Mouse (Mus musculus) adrenal gland, postnatal 14 days (tissue): Measurements from ENCODE around the gene Txndc2. TPM values are rescaled to one million over a fixed set of nuclear protein-coding genes. Genes with fewer than 3 reads are reported as not detected.

Experiments
- DNase-seq: peaks from one replicate; pipeline ENCODE4 v3.0.0; 2021; ENCODE audit warnings: mixed read lengths
- long read RNA-seq, 2 experiments: library from polyadenylated mRNA; stranded (forward); transcript quantifications; one replicate each; pipeline ENCODE4 v2.0.0; 2021
- total RNA-seq: library from RNA; stranded (reverse); gene quantifications from 2 replicates; pipeline ENCODE4 v1.2.3, GENCODE M21; 2021

Txndc2 gene
- total RNA-seq, result 11.9 and 12.5 TPM in 2 replicates
- long read RNA-seq, experiment 1, partial matches to known transcripts, result 2 of 8 reads
- long read RNA-seq, experiment 1, other reads (novel, unspliced or antisense), result 4 of 8 reads
- long read RNA-seq, experiment 2, partial matches to known transcripts, result 0 of 1 reads
- long read RNA-seq, experiment 2, other reads (novel, unspliced or antisense), result 1 of 1 reads

DNA sequence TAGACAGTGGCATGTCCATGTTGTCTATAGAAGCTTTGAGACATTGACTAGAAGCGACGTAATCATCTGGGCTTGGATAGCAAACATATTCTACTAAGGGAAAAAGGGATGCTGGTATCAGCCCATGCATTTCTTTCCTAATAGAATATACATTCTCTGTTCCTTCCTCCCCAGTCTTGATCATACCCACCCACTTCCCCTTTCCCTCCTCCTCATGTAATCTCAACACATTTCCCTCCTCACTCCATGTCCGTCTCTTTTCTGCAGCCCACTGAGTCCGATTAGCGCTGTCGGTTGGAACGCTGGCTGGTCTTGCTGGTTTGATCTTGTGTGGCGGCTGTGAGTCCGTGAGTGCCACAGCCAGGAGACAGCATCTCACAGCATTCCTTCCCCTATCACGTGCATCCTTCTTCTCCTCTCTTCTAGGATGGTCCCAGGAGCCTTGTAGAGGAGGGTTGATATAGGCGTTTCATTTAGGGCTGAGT, at the start of gene Txndc2:
Gene Txndc2 (minus strand): TSS at position 435 of the 485 bp plus-strand sequence.
- no peak for DNase-seq

DNA sequence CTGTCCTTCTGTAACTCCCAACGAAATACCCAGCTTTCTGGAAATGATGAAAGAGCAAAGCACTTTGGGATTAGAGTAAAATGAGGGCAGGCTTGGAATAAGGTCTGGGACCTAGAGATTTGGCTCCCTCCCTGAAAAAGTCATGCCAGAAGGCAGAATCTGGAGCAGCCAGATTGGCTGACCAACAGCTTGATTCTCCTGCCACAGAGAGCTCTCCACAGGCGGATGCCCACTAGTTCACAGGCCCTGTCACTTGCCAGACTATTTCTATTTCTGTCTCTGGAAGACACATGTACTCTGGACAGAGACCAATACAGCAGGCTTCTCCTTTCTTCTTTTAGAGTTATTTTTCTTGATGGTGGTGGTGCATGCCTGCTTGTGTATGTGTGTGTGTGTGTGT, 41.8 kb upstream of the Txndc2 start:
- peak; percentile 61 for DNase-seq

DNA sequence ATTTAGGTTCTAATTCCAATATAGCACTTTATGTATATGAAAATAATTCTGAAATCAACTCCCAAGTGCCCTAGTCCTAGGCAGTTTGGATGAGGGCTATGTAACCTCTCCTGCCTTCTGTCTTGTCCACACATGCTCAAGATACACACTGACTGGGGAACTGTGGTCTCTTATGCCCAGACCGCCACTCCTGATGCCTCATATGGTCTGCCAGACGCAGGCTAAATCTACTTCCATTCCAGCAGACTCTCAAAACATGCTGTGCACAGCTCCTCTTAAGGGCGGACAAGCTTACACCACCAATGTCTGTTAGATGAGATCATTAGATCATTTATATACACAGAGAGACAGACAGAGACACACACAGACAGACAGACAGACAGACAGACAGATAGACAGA, 41.3 kb upstream of the Txndc2 start:
- no peak for DNase-seq

DNA sequence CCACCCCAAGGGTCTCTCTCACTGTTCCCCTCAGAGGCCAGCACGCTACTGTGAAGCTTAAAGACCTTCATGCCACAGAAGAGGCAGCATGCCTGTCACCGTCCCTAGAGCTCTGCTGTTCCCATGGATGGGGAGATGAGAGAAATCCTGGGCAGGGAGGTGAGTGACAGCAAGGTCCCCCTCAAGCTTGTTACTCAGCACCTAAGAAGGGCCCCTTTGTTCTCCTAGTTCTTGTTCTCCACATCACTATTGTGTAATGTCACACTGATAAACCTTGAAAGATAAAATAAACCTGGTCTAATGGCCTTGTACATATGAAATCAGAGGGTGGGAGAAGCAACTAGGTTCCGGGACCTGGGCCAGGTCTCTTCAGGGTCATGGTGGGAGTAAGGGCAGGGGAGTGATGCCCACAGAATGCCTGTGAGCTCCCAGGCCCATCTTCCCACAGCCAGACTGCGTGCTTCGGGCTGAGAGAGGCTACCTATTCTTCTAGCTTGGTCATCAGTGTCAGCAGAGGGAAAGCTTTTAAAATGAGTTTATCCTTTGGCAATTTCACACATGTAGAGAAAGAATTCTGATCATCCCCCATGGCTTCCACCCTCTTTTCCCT, 40.2 kb upstream of the Txndc2 start:
- peak; percentile 41 for DNase-seq

DNA sequence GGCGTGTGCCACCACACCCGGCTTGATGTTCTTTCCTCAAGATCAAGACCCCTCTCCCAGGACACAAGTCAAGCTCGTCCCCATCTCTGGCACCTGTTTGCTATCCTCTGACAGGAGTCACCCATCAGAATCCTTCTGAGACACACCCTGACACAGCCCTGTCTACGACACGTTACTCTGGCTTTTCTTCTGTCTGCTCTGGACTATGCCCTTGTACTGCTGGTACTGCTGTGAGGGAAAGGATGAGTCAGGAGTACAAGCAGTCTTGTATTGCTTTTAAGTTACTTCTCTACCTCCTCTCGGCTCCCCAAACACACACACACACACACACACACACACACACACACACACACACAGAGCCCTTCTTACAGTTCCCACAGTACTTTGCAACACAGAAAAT, 39.5 kb upstream of the Txndc2 start:
- DNase-seq, result no peak

DNA sequence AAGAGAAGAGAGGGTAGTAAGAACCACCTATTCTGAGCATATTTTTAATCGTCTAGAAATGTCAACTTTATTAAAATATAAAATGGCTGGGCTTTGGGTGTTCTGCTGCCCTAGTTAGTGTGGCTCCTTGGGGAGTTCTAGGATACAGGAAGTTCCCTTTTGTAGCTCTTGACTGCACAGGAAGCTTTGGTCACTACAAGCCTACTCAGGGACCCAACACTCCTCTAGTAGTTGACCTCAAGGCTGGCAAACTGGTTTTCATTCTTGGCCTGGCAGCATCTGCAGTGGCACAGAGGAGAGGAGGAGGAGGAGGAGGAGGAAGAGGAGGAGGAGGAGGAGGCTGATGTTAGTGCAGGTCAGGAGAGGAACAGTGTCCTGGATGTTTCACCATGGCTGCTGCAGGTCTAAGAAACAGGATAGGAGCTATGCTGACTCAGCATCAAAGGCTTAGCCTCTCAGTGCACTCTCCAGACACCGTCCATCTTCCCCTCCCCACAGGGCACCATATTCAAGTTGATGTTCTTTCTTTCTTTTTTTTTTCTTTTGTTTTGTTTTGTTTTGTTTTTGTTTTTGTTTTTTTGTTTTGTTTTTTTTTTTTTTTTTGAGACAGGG, 38.9 kb upstream of the Txndc2 start:
- no peak for DNase-seq

DNA sequence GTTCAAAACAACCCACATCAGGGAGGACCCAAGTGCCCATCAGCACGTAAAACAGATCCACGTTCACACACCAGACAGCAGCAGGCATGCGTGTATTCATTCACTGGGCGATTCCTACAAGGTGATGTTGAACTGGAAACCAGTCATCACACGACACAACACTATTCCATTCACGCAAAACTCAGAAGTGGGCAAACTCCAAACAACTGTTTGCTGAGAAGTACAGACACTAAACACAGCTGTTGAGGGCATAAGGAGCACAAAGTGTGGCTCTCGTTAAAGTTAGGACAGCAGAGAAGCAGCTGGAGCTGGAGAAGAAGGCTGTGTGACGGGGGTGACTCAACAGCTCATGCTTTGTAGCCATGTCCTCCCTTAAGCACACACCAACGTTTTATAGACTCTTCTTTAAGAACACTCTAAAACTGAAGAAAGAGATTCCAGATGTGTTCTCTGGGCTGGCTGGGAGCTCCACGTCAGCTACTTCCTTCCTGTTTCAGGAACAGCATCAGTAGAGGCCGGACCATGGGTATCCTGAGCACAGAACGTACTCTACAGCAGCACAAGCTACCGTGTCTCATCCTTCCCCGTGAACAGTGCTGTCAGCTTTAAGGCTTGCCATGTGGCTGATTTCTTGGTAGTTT, 38.0 kb upstream of the Txndc2 start:
- peak; percentile 25 for DNase-seq

DNA sequence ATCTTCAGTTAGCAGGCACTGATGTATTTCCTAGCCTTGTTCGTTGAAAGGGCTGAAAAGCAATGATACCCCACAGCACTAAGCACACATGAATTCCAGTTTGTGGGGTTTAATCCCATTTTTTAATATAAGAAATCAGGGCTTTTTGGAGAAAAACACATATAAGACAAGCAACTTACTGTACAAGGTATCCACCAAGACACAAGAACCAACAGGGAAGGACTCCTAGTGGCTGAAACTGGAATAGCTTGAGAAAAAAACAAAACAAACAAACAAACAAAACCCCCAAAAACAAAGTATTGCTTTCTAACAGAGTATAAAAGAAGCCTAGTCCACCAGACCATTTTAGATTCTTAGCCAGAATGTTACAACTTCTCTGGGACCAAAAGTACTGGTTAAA, 35.8 kb upstream of the Txndc2 start:
- no peak for DNase-seq

DNA sequence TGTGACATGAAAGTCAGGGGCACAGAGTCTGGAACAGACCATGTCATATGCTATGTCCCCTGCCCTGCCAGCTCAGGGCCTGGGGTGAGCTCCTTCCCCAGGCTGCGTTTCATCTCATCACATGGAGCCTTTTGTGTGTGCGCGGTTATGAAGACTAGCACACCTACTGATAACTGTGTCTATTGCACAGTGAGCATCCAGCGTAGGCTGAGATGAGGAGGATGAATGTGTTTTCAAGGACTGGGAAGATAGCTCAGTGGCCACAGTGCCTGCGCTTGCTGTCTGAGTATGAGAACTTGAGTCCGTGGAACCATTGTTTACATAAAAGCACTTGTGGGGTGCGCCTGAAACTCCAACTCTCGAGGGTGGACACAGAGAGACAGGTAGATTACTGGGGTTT, 34.6 kb upstream of the Txndc2 start:
- no peak for DNase-seq

DNA sequence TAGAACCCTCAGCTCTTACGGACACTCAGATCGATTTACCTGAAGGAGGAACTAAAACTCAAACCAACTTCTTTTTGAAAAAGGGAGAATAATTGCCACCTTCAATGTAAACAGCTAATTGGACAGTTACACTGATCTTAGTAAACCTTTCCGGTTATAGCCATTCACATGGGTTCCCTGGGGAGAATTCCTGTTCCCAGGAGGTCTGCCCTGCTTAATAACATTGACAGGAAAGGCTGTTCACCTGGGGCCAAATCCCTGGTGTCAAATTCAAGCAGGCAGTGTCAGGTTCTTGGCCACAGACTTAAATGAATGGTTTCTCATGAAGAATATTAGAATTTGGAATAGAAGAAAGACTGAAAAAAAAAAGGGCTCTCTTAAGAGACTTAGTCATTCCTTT, 34.0 kb upstream of the Txndc2 start:
- DNase-seq, result no peak

DNA sequence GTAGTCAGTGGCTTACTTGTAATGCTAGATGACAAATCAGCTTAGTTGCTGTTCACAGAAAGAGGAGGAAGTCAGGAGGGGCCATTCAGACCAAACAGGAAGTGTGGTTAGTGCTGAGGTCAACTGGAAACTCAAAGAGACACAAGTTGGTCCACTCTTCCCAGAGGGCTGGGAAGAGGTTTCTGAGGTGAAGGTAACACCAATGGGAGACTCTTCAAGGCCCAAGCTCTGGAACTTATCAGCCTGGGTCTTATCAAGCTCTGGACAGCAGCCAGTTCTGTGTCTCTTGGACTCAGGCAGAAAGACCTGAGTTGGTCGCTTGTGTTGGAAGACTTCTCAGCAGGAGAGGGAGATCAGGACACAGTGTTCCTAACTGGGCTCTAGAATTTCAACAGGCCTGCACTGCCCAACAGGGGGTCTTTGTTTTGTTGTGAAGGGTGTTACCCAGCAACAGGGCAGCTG, 32.8 kb upstream of the Txndc2 start:
- DNase-seq, result no peak

DNA sequence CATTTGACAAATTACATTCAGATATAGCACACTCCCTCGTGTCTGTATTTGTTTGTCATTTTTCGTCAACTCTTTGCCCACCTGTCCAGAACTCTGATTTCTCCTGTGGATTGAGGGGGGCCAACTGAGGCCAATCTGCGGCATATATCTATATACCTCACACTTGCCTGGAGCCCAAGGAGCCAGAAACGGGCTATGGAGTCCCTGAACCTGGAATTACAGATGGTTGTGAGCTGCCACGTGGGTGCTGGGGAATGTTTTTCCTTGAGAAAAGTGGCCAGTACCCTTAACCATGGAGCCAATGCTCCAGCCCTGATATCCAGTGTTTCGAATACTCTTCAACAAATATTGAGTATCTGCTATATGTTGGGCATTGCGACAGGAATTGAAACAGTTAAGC, 31.0 kb upstream of the Txndc2 start:
- DNase-seq, result no peak

DNA sequence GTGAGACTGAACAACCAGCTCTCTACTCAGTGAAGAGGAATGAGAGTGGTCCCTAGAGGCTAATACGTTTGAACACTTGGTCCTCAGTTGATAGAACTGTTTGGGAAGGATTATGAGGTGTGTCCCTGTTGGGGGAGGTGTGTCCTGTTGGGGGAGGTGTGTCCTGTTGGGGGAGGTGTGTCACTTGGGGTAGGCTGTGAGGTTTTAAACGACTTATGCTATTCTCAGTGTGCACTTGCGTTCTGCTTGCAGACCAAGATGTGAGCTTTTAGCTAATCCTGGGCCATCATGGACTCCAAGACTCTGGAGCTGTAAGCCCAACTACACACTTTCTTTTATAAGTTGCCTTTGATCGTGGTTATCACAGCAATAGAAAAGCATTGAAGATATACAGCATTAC, 27.1 kb upstream of the Txndc2 start:
- no peak for DNase-seq

DNA sequence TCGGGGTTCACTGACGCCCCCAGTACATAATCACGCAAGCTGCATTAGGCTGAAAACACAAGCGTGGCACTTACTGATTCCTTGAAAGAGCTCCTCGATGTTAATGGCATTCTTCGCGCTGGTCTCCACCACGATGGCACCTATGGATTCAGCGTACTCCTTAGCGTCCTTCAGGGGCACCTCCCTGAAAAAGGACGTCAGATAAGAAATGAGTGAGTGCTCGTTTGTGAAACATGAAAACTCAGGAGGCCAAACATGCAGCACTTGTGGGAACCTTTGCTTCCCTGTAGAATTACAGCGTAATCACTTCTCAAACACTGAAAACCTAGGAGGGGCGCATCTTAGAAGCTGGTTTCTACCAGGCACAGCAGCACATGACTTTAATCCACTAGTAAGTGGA, 25.8 kb upstream of the Txndc2 start:
- no peak for DNase-seq

DNA sequence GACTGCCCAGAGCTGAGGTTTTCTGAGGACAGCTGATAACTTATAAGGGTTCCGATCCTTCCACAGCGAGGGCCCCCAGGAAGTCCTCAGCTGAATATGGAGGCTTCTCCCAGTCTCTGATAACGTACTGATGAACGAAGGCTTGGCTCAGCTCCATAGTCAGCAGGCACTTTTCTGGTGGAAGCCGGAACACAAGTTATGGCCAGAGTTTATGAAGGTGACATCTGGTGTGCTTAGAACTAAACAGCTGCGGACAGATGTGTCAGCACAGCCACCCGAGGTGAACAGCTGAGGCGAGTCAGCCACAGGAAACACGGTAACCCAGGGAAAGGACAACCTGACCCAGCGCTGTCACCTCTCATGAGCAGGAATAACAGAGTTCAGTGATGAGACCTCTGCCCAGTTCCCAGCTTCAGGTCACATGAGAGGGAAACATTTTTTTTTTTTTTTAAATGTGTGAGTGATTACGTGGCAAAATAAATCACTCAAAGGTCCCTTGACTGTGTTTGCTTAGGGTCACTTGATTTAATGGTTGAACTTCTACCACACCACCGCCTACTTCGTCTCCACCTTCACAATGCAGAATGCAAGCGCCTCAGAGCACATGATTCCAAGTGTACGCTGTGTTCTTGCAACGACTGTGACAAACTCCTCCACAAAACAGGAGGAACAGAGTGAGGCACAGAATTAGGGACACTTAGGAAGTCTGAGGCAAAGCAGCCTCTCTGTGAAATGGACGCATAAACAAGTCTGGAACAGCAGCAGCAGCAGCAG, 24.6 kb upstream of the Txndc2 start:
- DNase-seq, result peak; percentile 26

DNA sequence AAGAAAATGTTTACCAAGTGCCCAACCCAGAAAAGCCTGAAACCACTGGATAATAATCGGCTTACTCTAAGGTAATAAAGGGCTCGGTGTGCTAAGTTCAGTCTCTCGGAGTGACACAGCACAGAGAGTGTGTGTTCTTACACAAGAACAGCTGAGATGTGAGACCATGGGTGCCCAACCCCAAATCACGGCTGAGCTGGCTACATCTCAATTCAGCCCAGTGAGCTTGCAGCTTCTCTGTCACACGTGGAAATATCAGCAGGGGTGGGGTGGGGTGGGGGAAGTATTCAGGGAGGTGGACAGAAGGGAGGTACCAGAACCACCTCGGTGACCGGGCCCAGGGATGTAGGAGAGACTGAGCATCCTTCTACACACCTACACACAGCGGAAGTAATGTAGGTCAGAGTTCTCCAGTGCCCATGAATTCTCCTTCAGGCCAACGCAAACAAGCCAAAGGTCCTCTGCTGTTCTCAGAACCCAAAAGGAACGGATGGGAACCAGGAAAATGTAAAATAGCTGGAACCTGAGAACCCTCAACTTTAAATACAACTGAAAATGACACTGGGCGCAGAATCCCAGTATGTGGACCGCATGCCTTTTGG, 23.9 kb upstream of the Txndc2 start:
- no peak for DNase-seq

DNA sequence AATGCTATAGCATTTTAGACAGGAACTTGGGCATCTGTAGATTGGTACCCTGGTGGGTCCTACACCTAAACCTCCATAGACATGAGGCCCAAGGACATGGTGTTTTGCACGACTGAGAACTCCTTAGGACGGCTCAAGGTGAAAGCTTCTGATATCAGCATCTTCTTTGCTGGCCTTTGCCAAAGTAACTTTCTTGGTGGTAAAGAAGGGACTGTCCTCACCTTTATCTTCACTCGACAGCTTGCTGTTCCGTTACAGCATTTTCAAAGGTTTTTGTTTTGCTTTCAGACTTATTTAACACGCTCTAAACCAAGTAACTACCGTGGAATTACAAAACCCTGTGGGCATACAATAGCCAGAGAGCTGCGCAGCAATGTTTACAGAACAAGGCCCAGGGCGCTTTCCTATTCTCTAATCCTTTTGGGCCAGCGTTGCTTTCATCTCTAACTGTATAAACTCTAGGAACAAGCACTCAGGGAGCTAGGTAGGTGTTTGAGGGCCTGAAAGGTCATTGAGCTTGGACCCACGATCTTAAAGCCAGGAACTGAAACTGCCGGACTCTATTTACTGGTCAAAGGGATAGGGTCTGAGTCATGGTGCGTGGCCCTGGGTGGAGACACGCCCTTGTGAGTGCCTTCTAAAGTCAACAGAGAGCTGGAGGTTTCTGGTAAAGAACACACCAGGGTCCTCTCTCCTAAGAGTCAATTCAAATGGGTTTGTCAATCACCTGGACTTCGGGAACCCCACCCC, 21.5 kb upstream of the Txndc2 start:
- peak; percentile 27 for DNase-seq

DNA sequence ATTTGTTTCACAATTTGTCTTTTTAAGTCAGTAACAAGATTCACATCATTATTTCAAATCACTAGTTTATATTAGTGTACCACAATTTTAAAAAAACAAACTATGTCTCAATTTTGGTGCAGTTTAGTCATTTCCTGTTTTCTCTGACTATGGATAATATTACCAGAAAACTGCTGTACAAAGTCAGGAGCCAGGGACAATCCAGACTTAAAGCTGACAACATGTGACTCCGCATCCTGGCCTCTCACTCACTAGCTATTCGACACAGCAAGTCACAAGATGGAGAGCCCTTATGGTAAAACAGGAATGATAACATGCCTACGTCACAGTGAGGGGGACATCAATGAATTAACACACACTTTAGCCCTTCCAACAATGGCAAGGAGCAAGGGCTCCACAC, 20.7 kb upstream of the Txndc2 start:
- DNase-seq, result no peak

DNA sequence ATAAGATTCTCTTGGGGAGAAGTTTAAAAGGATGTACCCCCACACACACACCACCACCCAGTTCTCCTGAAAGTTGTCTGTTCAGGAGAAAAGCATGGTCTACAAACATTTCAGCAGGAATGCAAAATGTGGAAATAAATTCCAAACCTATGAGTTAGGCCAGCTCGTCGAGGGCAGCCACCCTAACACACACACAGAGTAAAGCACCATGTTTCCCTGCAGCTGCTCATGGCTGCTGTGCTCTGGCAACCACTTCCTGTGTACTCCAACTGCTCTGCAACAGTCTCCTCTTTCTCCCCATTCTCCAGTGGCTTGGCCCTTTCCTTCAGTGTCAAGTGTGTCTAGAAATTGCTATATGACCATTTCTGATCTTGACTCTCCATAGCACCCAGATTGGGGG, 16.4 kb upstream of the Txndc2 start:
- no peak for DNase-seq

DNA sequence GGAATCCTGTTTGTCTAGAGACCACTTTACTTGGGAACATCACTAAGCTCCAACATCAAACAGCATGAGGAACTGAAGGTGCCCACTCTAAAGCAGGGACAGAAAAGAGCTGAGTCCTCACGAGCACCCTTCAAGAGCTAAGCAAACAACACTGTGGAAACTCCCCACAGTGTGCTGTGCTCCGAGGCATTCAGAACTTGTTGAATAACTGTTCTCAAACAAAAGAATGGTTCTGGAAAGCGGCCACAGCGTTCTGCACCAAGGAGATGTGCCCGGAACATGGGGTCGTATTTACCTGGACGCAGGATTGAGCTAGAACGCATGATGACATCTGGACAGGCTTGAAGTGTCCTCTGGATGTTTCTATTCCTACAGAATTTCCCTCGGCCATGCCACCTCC, 16.0 kb upstream of the Txndc2 start:
- DNase-seq, result no peak

DNA sequence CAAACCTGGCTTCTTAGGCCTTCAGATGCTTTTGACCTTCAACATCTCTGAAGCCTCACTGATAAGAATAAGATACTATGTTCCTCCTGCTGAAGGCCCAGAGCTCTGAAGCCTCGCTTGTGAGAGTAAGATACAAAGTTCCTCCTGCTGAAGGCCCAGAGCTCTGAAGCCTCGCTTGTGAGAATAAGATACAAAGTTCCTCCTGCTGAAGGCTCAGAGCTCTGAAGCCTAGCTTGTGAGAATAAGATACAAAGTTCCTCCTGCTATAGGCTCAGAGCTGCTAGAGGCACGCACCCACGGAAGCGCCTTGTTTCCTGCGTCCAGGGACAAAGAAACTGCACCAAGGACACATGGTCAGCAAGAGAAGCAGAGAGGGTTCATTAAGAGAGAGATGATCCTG, 14.8 kb upstream of the Txndc2 start:
- DNase-seq, result no peak
